Mouse (Mus musculus) pancreas, adult 10 weeks (tissue): Measurements from ENCODE around the gene Erap1. TPM values are rescaled to one million over a fixed set of nuclear protein-coding genes. Genes with fewer than 3 reads are reported as not detected.

Experiments used
- polyA plus RNA-seq: library from polyadenylated mRNA; stranded (reverse); fragments of 350-450 nt; fragmentation: Illumina TruSeq; extraction: RNeasy Lipid Tissue Mini Kit (QIAGEN cat#74804); gene quantifications from one replicate; pipeline ENCODE4 v1.2.3, GENCODE M21; 2015; ENCODE audit warnings: low read depth, low replicate concordance; ENCODE audit not compliant: insufficient read depth

Erap1 gene
- 5.6 TPM for polyA plus RNA-seq

DNA sequence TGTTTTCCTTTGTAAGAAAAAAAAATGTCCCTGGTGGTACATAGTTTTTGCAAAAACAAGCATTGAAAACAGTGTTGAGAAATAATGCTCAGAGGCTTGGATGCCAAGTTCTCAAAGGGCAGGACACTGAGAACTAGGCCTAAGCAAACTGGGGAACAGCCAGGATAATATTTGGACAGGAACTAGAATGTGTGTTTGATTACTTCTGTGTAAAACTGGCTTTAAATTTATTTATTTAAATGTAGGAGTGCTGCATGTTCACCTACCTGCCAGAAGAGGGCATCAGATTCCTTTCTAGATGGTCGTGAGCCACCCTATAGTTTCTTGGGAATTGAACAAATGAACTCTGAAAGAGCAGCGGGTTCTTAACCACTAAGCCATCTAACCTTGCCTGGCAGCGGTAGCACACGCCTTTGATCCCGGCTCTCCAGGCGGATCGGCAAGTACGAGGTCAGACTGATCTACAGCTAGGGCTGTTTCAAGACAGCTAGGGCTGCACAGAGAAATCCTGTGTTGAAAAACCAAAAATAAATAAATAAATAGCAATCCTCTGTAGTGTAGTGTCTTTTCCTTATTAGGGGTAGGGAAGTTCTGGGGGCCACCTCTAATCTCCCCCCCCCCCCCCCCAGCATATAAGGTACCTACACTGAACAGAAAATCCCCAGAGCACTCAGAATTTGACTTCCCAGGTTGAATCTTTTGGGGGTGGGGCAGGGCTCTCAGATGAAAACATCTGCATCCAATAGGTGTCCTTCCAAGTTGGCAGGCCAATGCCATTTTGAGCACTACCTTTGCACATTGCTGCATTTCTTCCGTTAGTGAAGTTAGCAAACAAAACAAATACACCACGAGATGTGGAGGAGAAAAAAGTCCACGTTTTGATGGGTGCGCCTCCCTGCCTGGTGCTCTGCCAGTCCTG, at the start of gene Erap1:
Gene Erap1, plus strand, starts transcription at position 776 of the 919 bp plus-strand sequence.

Other genes with a start within 250 kb of the Erap1 start
- gene Zfp72, start 248.7 kb upstream of the Erap1 start, polyA plus RNA-seq = 0.63 TPM
- gene Ftl1-ps1, start 239.9 kb upstream of the Erap1 start, polyA plus RNA-seq = 17.8 TPM
- gene Zfp825, start 145.6 kb upstream of the Erap1 start, polyA plus RNA-seq = 4.4 TPM
- gene Cast, start 169.2 kb downstream of the Erap1 start, polyA plus RNA-seq = 10.0 TPM